Mouse (Mus musculus) embryo, embryonic 10 days (tissue): ENCODE measurements around the gene Ctcfl.

ENCODE experiments used
- DNase-seq: peaks from one replicate; pipeline ENCODE4 v3.0.0-alpha.2; 2015; ENCODE audit warnings: low spot score

The Ctcfl gene

GRCm38 (mm10) chr2:173119023-173119944 is at the start of gene Ctcfl:
Gene Ctcfl (minus strand): TSS chr2:173119525.
- DNase-seq, result no peak

GRCm38 (mm10) chr2:173168411-173168851 is 49.1 kb upstream of the Ctcfl start:
- no peak for DNase-seq

GRCm38 (mm10) chr2:173165357-173165756 is 46.0 kb upstream of the Ctcfl start:
- no peak for DNase-seq

GRCm38 (mm10) chr2:173164946-173165345 is 45.6 kb upstream of the Ctcfl start:
- no peak for DNase-seq

- DNase-seq, result no peak
Measured at GRCm38 (mm10) chr2:173164358-173164757, 45.0 kb upstream of the Ctcfl start.

GRCm38 (mm10) chr2:173163380-173163779 is 44.1 kb upstream of the Ctcfl start:
- no peak for DNase-seq

- peak; percentile 90 for DNase-seq
Measured at GRCm38 (mm10) chr2:173159354-173160311, 40.3 kb upstream of the Ctcfl start.

- DNase-seq, result no peak
Measured at GRCm38 (mm10) chr2:173158390-173159055, 39.2 kb upstream of the Ctcfl start.

GRCm38 (mm10) chr2:173157871-173158270 is 38.5 kb upstream of the Ctcfl start:
- DNase-seq, result no peak

- DNase-seq, result no peak
Measured at GRCm38 (mm10) chr2:173157376-173157775, 38.1 kb upstream of the Ctcfl start.

- no peak for DNase-seq
Measured at GRCm38 (mm10) chr2:173156923-173157322, 37.6 kb upstream of the Ctcfl start.

GRCm38 (mm10) chr2:173155907-173156306 is 36.6 kb upstream of the Ctcfl start:
- no peak for DNase-seq

GRCm38 (mm10) chr2:173154962-173155361 is 35.6 kb upstream of the Ctcfl start:
- DNase-seq, result no peak

- no peak for DNase-seq
Measured at GRCm38 (mm10) chr2:173154513-173154912, 35.2 kb upstream of the Ctcfl start.

GRCm38 (mm10) chr2:173153266-173153665 is 33.9 kb upstream of the Ctcfl start:
- no peak for DNase-seq

GRCm38 (mm10) chr2:173152436-173153151 is 33.3 kb upstream of the Ctcfl start, which contains the start of gene Pck1:
Gene Pck1 (plus strand): TSS chr2:173153048.
- DNase-seq, result no peak

- no peak for DNase-seq
Measured at GRCm38 (mm10) chr2:173151784-173152284, 32.5 kb upstream of the Ctcfl start.

- no peak for DNase-seq
Measured at GRCm38 (mm10) chr2:173151352-173151751, 32.0 kb upstream of the Ctcfl start.

- DNase-seq, result no peak
Measured at GRCm38 (mm10) chr2:173148001-173148400, 28.7 kb upstream of the Ctcfl start.

- no peak for DNase-seq
Measured at GRCm38 (mm10) chr2:173146728-173147127, 27.4 kb upstream of the Ctcfl start.

- DNase-seq, result no peak
Measured at GRCm38 (mm10) chr2:173145808-173146207, 26.5 kb upstream of the Ctcfl start.
